Mouse (Mus musculus) hindbrain, embryonic 12.5 days (tissue): ENCODE results near the gene Akt2. TPM values are rescaled to one million over a fixed set of nuclear protein-coding genes. Genes with fewer than 3 reads are reported as not detected.

Source experiments
- ATAC-seq: fragments of 200-750 bp; cut with Nextera tagmentation; 2 replicates; pipeline ENCODE4 v1.8.0; 2017; ENCODE audit warnings: moderate TSS enrichment; ENCODE audit not compliant: low FRiP score
- H3K27ac ChIP-seq: fragments of 300-500 bp; sonication (generic); 2 replicates; pipeline ENCODE4 v1.5.1; 2016; ENCODE audit warnings: mild to moderate bottlenecking
- H3K27me3 ChIP-seq: fragments of 300-500 bp; sonication (generic); 2 replicates; pipeline ENCODE4 v1.6.1; 2016; ENCODE audit warnings: mild to moderate bottlenecking
- H3K36me3 ChIP-seq: fragments of 300-500 bp; sonication (generic); 2 replicates; pipeline ENCODE4 v1.6.1; 2016; ENCODE audit warnings: mild to moderate bottlenecking
- H3K4me1 ChIP-seq: fragments of 300-500 bp; sonication (generic); 2 replicates; pipeline ENCODE4 v1.6.1; 2016
- H3K4me2 ChIP-seq: fragments of 300-500 bp; sonication (generic); replicated peaks from 2 replicates; pipeline ENCODE4 v1.6.1; 2016; ENCODE audit warnings: mild to moderate bottlenecking
- H3K4me3 ChIP-seq: fragments of 300-500 bp; sonication (generic); 2 replicates; pipeline ENCODE4 v1.5.1; 2016; ENCODE audit warnings: mild to moderate bottlenecking
- H3K9ac ChIP-seq: fragments of 300-500 bp; sonication (generic); 2 replicates; pipeline ENCODE4 v1.6.1; 2016; ENCODE audit warnings: mild to moderate bottlenecking, moderate library complexity
- H3K9me3 ChIP-seq: fragments of 300-500 bp; sonication (generic); replicated peaks from 2 replicates; pipeline ENCODE4 v1.6.1; 2016; ENCODE audit warnings: mild to moderate bottlenecking
- whole genome bisulfite sequencing: fragments of 180-500 bp; shearing (Covaris S2); methylation state at CpG from one replicate; pipeline ENCODE4 v1.1.7; 2016; 5-methylcytosine and 5-hydroxymethylcytosine counted together
- polyA plus RNA-seq: library from polyadenylated mRNA; unstranded; fragments of >200 nt; fragmentation: Nextera tagmentation; extraction: Ambion mirVana; gene quantifications from 2 replicates; pipeline ENCODE4 v1.2.1, GENCODE M21; 2016

Gene Akt2
- polyA plus RNA-seq, 1 experiment from 2014 or later: 90.5 TPM

DNA sequence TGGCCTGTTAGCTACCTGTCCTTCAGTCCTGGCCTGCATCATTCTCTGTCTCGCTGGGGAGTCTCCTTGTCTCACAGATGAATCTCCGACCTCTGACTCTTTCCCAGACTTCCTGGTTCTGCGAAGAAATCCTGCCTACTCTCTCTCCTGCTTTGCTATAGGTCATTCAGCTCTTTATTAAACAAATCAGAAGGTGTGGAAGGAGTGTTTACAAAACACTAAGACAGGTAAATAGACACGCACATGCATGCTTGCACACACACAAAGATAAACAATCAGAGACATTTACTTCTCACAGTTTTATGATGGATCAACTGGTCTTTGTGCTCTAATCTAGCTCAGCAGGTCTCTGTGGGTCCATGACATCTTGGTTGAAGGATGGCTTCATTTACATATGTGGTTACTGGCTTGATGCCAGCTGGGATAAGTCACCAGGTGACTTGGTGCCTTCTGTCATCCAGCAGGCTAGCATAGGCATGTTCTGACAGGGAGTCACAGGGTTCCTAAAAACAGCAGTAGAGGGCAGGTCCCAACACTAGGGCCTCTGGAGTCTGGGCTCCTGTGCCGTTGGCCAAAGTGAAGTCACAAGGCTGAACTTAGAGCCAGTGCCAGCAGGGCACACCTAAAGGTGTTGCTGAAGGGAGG lies 21.6 kb upstream of the Akt2 start:
- Histone ChIP-seq H3K9me3 (no peaks in the 10 kb centered on the region), H3K27me3 (no peaks in the 10 kb centered on the region), H3K9ac (no peak overlapping the region), H3K36me3 (peaks cover 84% of the 10 kb centered on the region), H3K27ac (no peak overlapping the region), H3K4me1 (no peaks in the 10 kb centered on the region), H3K4me3 (no peak overlapping the region), H3K4me2 (no peak overlapping the region)
- 88% methylated on average over 5 of the region's 5 CpGs for WGBS
- no peak for ATAC-seq

DNA sequence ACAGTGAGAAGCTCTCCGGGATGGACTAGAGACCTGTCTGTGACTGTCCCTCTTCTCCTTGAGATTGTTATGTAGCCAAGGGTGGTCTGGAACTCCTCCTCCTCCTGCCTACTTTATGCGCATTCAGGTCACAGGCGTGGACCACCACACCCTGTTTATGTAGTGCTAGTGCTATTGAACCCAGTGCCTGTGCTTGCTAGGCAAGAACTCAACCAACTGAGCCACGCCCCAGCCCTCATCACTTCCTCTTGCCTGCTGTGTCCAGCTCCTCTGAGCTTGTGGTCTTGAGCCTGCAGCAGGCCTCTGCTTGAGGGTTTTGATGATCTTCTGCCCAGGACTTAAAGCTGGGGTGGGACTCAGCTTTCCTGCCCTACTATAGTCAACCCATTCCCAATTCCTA lies 19.2 kb upstream of the Akt2 start:
- Histone ChIP-seq H3K4me3 (no peak overlapping the region), H3K4me2 (no peak overlapping the region), H3K9ac (no peak overlapping the region), H3K27me3 (no peaks in the 10 kb centered on the region), H3K27ac (no peak overlapping the region), H3K9me3 (no peaks in the 10 kb centered on the region), H3K36me3 (peaks cover 89% of the 10 kb centered on the region), H3K4me1 (no peaks in the 10 kb centered on the region)
- WGBS: 94% methylated on average over 4 of the region's 4 CpGs
- ATAC-seq: no peak

DNA sequence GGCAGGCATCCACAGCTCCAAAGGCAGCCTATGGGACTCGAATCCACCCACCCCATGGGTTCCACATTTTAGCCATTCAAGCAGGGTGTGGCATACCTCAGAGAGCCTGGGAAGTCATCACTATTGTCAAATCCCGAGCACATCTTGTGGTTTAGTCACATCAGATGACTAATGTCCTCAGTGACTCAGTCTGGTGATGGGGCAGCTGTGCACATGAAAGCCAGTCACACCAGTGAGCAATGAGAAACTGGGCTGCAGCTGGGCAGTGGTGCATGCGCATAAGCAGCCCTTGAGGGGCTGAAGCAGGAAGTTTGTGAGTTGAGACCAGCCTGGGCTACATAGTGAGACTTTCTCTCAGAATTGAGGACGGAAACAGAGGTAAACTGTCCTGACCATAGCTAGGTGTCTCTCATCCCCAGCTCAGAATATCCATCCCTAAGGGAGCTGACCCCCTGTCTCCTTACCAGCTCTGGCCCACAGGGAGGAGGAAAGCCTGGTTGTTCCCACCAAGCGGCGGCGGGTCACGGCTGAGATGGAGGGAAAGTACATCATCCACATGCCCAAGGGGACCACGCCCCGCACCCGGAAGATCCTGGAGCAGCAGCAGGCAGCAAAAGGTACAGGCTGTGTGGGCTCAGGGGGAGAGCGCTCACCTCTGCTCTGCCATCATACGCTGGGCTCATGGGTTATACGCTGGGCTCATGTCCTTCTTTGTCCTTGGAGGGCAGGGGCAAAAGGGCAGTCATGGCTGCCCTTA lies 17.1 kb upstream of the Akt2 start:
- H3K4me1 ChIP-seq: no peaks in the 10 kb centered on the region
- no peak for ATAC-seq
- no peak overlapping the region for H3K9ac ChIP-seq
- no peaks in the 10 kb centered on the region for H3K9me3 ChIP-seq
- H3K4me2 ChIP-seq: no peak overlapping the region
- H3K27ac ChIP-seq: no peak overlapping the region
- peaks cover 87% of the 10 kb centered on the region for H3K36me3 ChIP-seq
- no peaks in the 10 kb centered on the region for H3K27me3 ChIP-seq
- H3K4me3 ChIP-seq: no peak overlapping the region
- WGBS: 94% methylated on average over 14 of the region's 14 CpGs

DNA sequence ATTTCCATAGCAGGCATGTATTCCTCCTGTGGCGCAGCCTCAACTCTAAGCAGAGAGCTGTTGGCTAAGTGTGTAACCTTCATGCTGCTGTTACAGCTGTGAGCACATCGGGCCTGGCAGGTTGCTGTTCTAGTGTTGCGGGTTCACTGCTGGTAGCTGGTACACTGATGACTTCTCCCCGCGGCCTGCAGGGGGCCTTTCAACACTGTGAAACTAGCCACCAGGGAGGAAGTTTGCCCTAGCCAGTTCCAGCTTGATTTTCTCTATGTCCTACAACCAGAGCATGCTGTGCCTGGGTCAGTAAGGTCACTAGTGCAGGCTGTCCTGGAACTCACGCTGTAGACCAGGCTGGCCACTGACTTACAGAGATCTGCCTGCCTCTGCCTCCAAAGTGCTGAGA lies 14.4 kb upstream of the Akt2 start:
- no peak overlapping the region for H3K9ac ChIP-seq

DNA sequence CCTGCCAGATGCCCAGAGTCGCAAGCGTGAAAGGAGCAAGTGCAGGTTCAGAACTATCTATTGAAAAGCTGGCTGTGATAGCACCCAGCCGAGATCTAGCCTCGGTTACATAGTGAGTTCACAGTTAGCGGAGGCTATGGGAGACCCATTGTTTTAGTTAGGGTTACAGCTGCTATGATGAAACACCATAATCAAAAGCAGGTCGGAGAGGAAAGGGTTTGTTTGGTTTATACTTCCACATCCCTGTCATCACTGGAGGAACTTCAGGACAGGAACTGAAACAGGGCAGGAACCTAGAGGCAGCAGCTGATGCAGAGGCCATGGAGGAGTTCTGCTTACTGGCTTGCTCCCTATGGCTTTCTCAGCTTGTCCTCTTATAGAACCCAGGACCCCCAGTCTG lies 13.8 kb upstream of the Akt2 start:
- H3K36me3 ChIP-seq: peaks cover 86% of the 10 kb centered on the region

More for the DNA sequence above, 14.4 kb upstream of the Akt2 start:
- Histone ChIP-seq H3K4me2 (no peak overlapping the region), H3K27me3 (no peaks in the 10 kb centered on the region), H3K9me3 (no peaks in the 10 kb centered on the region), H3K4me1 (no peaks in the 10 kb centered on the region), H3K36me3 (peaks cover 89% of the 10 kb centered on the region), H3K27ac (no peak overlapping the region), H3K4me3 (no peak overlapping the region)
- 69% methylated on average over 6 of the region's 6 CpGs for WGBS
- ATAC-seq: no peak

DNA sequence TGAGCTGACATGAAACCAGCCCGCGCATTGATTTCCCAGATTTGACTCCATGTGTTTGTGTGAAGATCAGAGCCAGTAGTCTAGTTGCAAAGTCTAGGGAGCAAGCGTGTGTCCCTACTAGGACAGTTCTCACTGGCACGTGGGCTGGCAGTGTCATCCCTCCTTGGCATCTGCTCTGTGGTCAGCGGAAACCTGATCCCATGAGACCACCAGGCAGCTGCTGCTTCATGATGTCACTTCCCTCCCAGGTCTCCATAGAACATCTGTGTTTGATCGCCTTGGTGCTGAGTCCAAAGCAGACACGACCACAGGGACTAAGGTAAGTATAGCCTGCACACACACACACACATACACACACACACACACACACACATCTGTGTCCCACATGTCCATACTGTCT lies 12.9 kb upstream of the Akt2 start:
- Histone ChIP-seq H3K9ac (no peak overlapping the region), H3K36me3 (peaks cover 88% of the 10 kb centered on the region), H3K4me1 (no peaks in the 10 kb centered on the region), H3K4me2 (no peak overlapping the region), H3K4me3 (no peak overlapping the region), H3K9me3 (no peaks in the 10 kb centered on the region), H3K27ac (no peak overlapping the region), H3K27me3 (no peaks in the 10 kb centered on the region)
- ATAC-seq: no peak
- WGBS: 82% methylated on average over 7 of the region's 7 CpGs

More for the DNA sequence above, 13.8 kb upstream of the Akt2 start:
- no peak overlapping the region for H3K4me2 ChIP-seq
- H3K27me3 ChIP-seq: no peaks in the 10 kb centered on the region
- no peaks in the 10 kb centered on the region for H3K9me3 ChIP-seq
- H3K27ac ChIP-seq: no peak overlapping the region
- H3K9ac ChIP-seq: no peak overlapping the region
- ATAC-seq: no peak
- no peaks in the 10 kb centered on the region for H3K4me1 ChIP-seq
- no peak overlapping the region for H3K4me3 ChIP-seq
- 93% methylated on average over 6 of the region's 6 CpGs for WGBS

DNA sequence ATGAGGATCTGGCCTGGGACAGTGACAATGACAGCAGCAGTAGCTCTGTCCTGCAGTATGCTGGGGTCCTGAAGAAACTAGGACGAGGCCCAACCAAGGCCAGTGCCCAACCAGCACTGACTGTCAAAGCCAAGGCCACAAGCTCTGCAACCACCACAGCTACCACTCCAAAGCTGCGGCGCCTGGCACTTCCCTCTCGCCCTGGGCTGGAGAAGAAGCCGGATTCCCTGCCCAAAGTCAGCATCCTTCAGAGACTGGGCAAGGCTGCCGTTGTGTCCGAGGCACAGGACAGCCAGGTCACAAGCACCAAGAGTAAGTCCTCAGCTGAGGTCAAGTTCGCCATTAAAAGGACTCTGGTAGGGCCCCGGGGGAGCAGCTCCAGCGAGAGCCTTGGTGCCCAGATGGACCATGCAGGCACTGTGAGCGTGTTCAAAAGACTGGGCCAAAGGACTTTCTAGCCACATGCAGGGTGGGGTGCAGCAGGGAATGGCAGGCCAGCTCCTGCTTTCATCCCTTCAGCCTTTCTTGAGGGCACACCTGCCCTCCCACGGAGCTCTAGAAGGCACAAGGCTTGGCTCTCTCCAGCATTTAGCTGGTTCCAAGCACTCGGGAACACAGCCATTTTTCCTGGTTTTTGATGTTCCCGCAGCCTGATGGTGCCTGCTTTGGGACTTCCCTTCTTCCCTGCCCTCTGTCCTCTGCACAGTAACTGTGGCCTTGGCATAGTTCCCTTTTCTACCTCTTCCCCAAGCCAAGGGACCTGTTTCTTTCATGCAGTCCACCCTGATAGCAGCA lies 10.8 kb upstream of the Akt2 start:
- Histone ChIP-seq H3K9ac (no peak overlapping the region), H3K36me3 (peaks cover 78% of the 10 kb centered on the region), H3K4me2 (no peak overlapping the region), H3K27ac (no peak overlapping the region), H3K4me3 (no peak overlapping the region), H3K27me3 (no peaks in the 10 kb centered on the region), H3K9me3 (no peaks in the 10 kb centered on the region), H3K4me1 (no peaks in the 10 kb centered on the region)
- no peak for ATAC-seq
- WGBS: 94% methylated on average over 14 of the region's 14 CpGs

DNA sequence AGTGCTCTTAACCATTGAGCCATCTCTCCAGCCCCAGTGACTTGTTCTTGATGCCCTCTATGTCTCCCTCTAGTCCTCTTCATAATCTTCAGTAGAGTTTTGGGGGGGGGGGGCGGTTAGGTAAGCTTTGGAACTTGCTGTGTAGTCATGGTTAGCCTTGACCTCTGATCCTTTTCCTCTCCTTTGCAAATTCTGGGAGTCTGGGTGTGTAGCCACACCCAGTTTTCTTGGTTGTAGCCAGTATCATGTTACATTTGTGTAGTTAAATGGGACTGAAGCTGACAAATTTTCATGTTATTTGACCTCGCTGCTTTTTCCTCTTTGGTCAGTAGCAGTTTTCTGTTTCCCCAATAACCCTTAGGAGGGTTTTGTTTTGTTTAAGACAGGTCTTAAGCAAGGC lies 4.5 kb upstream of the Akt2 start:
- 80% methylated on average over 2 of the region's 2 CpGs for WGBS
- no peak overlapping the region for H3K4me2 ChIP-seq
- ATAC-seq: no peak
- no peaks in the 10 kb centered on the region for H3K27me3 ChIP-seq
- H3K9ac ChIP-seq: no peak overlapping the region
- no peaks in the 10 kb centered on the region for H3K4me1 ChIP-seq
- H3K4me3 ChIP-seq: no peak overlapping the region
- no peaks in the 10 kb centered on the region for H3K9me3 ChIP-seq
- H3K27ac ChIP-seq: no peak overlapping the region
- peaks cover 20% of the 10 kb centered on the region for H3K36me3 ChIP-seq

DNA sequence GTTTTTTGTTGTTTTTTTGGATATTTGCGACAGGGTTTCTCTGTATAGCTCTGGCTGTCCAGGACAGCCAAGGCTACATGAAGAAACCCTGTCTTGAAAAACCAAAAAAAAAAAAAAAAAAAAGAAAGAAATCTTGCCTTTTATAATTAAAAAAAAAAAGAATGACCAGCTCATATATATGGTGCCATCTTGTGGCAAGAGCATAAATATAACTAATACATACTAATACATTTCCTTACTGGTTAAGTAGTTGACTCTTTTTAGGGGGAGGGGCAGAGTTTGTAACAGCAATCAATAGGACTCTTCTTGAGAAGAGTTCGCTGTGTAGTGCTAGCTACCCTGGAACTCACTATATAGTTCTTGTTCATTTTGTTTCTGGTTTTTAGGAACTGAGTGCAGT lies 3.6 kb upstream of the Akt2 start:
- no peak for ATAC-seq
- peaks cover 4% of the 10 kb centered on the region for H3K4me1 ChIP-seq
- no peaks in the 10 kb centered on the region for H3K9me3 ChIP-seq
- 87% methylated on average over 2 of the region's 2 CpGs for WGBS
- H3K4me3 ChIP-seq: no peak overlapping the region
- H3K4me2 ChIP-seq: no peak overlapping the region
- no peak overlapping the region for H3K9ac ChIP-seq
- H3K27me3 ChIP-seq: no peaks in the 10 kb centered on the region
- H3K27ac ChIP-seq: no peak overlapping the region
- peaks cover 16% of the 10 kb centered on the region for H3K36me3 ChIP-seq

DNA sequence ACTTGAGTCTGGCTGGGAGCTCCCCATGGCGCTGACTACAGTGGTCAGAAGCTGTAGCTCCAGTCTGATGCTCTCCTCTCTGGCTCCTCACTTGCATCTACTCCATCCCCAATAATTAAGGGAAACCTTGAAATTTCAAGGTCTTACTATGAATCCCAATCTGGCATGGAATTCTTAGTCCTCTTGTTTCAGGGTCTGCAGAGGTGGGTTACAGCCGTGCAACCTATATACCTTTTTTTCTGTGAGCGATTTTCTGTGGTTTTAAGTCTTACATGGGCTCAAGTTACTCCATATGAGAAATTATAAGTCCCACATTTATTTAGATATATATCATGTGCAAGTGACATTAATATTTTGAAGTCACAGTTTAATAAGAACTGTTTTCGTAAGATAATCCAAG lies 1.3 kb upstream of the Akt2 start:
- H3K27me3 ChIP-seq: no peaks in the 10 kb centered on the region
- no peak overlapping the region for H3K27ac ChIP-seq
- peaks cover 13% of the 10 kb centered on the region for H3K4me1 ChIP-seq
- no peak overlapping the region for H3K4me2 ChIP-seq
- no peaks in the 10 kb centered on the region for H3K9me3 ChIP-seq
- WGBS: 97% methylated on average over 4 of the region's 4 CpGs
- H3K4me3 ChIP-seq: no peak overlapping the region
- peaks cover 7% of the 10 kb centered on the region; the same call in 1 of the 2 replicates for H3K36me3 ChIP-seq
- H3K9ac ChIP-seq: no peak overlapping the region
- ATAC-seq: no peak

DNA sequence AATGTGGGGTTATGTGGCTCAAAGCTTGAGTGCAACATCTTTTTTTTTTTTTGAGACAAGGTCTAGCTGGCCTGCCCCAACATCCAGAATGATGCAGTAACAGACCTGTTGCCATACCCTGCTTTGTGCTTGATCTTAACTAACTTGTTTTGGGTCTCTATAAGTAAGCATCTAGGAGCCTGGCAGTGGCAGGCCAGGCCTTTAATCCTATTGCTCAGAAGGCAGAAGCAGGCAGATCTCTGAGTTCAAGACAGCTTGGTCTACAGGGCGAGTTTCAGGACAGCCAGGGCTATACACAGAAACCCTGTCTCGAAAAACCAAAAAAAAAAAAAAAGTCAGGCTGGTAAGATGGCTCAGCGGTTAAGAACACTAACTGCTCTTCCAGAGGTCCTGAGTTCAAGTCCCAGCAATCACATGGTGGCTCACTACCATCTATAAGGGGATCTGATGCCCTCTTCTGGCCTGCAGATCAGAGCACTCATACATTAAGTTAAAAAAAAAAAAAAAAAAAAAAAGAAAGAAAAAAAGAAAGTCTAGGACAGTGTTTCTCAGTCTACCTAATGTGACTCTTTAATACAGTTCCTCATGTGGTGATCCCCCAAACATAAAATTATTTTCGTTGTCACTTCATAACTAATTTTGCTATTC lies 662 bp upstream of the Akt2 start:
- no peak for ATAC-seq
- Histone ChIP-seq H3K9me3 (no peaks in the 10 kb centered on the region), H3K4me1 (peaks cover 13% of the 10 kb centered on the region), H3K27me3 (no peaks in the 10 kb centered on the region), H3K36me3 (peaks cover 6% of the 10 kb centered on the region; the same call in 1 of the 2 replicates), H3K4me2 (peak overlapping the region; percentile 74), H3K4me3 (peak overlapping the region; percentile 67), H3K9ac (peak overlapping the region; percentile 50; the same call in 1 of the 2 replicates), H3K27ac (peak overlapping the region; percentile 99)
- WGBS: 62% methylated on average over 4 of the region's 4 CpGs
